Comparison of ENCODE assay signal across 22 mouse cellular contexts in genomic region chr1:120244646-120245045, GRCm38 (mm10). TPM values are rescaled to one million over a fixed set of nuclear protein-coding genes. Genes with fewer than 3 reads are reported as not detected.
DNase-seq lines count a peak whose midpoint lies in the region; ATAC-seq lines count a peak whose summit lies in the region.
"Had no signal": no experiment of that assay in that cellular context is flagged by ENCODE, and none has a peak within 500 bp of the region (broad histone marks: within the 10 kb centered on the region; RNA-seq: fewer than 3 reads in every experiment).

No protein-coding gene starts in this region.

- peaks cover 16% of the 10 kb centered on the region for H3K36me3 ChIP-seq in heart, embryonic 12.5 days
- peaks cover 6% of the 10 kb centered on the region for H3K36me3 ChIP-seq in heart, embryonic 16.5 days (ENCODE audit: control insufficient read depth, insufficient read depth)
- H3K36me3 ChIP-seq: embryonic facial prominence, embryonic 15.5 days; forebrain, embryonic 10.5 days; hindbrain, embryonic 12.5 days had no signal

- no peak overlapping the region for H3K9ac ChIP-seq in heart, embryonic 12.5 days
- H3K9ac ChIP-seq in heart, embryonic 16.5 days (ENCODE audit: low read length): no peak overlapping the region; the same call in 1 of the 2 replicates
- H3K9ac ChIP-seq: embryonic facial prominence, embryonic 15.5 days; hindbrain, embryonic 12.5 days had no signal

- no peaks in the 10 kb centered on the region for H3K27me3 ChIP-seq in heart, embryonic 12.5 days (replicated peaks)
- no peaks in the 10 kb centered on the region for H3K27me3 ChIP-seq in heart, embryonic 16.5 days (ENCODE audit: control insufficient read depth, insufficient read depth, low read length)
- H3K27me3 ChIP-seq: embryonic facial prominence, embryonic 15.5 days; hindbrain, embryonic 12.5 days had no signal

- 0 out of 2 replicates have a peak overlapping the region, but pooled peaks have one; percentile 87 for H3K27ac ChIP-seq in heart, embryonic 12.5 days (ENCODE audit: poor library complexity, severe bottlenecking)
- peak overlapping the region; percentile 91 for H3K27ac ChIP-seq in heart, embryonic 16.5 days (ENCODE audit: low read length)
- H3K27ac ChIP-seq: embryonic facial prominence, embryonic 15.5 days; forebrain, embryonic 10.5 days; hindbrain, embryonic 12.5 days had no signal

- intact Hi-C loops in heart, postnatal 10 days (cut with DNase I): no loop called here

- H3K4me2 ChIP-seq in heart, embryonic 12.5 days: no peak overlapping the region
- no peak overlapping the region for H3K4me2 ChIP-seq in heart, embryonic 16.5 days (ENCODE audit: low read depth, low read length)
- H3K4me2 ChIP-seq: embryonic facial prominence, embryonic 15.5 days; hindbrain, embryonic 12.5 days had no signal

- no peak overlapping the region for H3K4me3 ChIP-seq in heart, embryonic 12.5 days
- no peak overlapping the region for H3K4me3 ChIP-seq in heart, embryonic 16.5 days (ENCODE audit: low read length)
- H3K4me3 ChIP-seq: embryonic facial prominence, embryonic 15.5 days; erythroblast, embryonic 14.5 days; forebrain, embryonic 10.5 days; hindbrain, embryonic 12.5 days had no signal

- DNase-seq in heart, postnatal 10 days: no peak
- no peak for DNase-seq in heart, adult 9 months (ENCODE audit: low spot score in 2 of 2)
- peak; percentile 77 for DNase-seq in ZHBTc4 (ENCODE audit: low read depth, low spot score)
- DNase-seq in retina, postnatal 1 day: no peak
- DNase-seq: adrenal gland, postnatal 10 days; cerebellum, adult 11 months; cerebellum, adult 8-10 months; cerebellum, postnatal 14 days; embryo, embryonic 11 days; gastrocnemius, postnatal 36 days; heart, postnatal 14 days; kidney, adult 8-10 months had no signal

- ATAC-seq in heart, embryonic 12.5 days (ENCODE audit: insufficient number of reproducible peaks, low FRiP score): no peak
- no peak for ATAC-seq in heart, embryonic 16.5 days (replicated peaks; ENCODE audit: extremely low read depth, insufficient read depth, low FRiP score)
- ATAC-seq: forebrain, embryonic 14.5 days; hindbrain, embryonic 16.5 days; inflammation-experienced regulatory T-cells, adult 6 months; intestine, postnatal 0 days had no signal

- H3K9me3 ChIP-seq in heart, embryonic 12.5 days (replicated peaks): 0 out of 2 replicates have a peak, but pooled peaks cover 3% of the 10 kb centered on the region
- no peaks in the 10 kb centered on the region for H3K9me3 ChIP-seq in heart, embryonic 16.5 days (replicated peaks; ENCODE audit: control insufficient read depth, low read length)
- H3K9me3 ChIP-seq: embryonic facial prominence, embryonic 15.5 days; forebrain, embryonic 10.5 days; hindbrain, embryonic 12.5 days had no signal

- 62% methylated on average over 11 of the region's 11 CpGs for WGBS in heart, embryonic 12.5 days
- WGBS in heart, embryonic 16.5 days: 55% methylated on average over 11 of the region's 11 CpGs

- H3K4me1 ChIP-seq in heart, embryonic 12.5 days (replicated peaks): peaks cover 37% of the 10 kb centered on the region
- peaks cover 34% of the 10 kb centered on the region for H3K4me1 ChIP-seq in heart, embryonic 16.5 days (ENCODE audit: control insufficient read depth, insufficient read depth, low read length)
- H3K4me1 ChIP-seq: hindbrain, embryonic 12.5 days had no signal

RNA-seq across cellular contexts. Expression of gene Steap3, which starts 27.9 kb away (rescaled TPM):
- 14.2 and 16.0 TPM in 2 replicates for polyA plus RNA-seq in heart, embryonic 12.5 days (2016; fragmentation: Nextera tagmentation; extraction: Ambion mirVana)
- total RNA-seq in heart, postnatal 10 days (2021): 10 to 100 TPM; 26.9 to 32.1 TPM
- 18.5 and 19.9 TPM in 2 replicates for polyA plus RNA-seq in heart, embryonic 16.5 days (2015; fragmentation: Nextera tagmentation; extraction: Ambion mirVana)
